Mouse (Mus musculus) intestine, embryonic 14.5 days (tissue): ENCODE results near the gene Klc3. TPM values are rescaled to one million over a fixed set of nuclear protein-coding genes. Genes with fewer than 3 reads are reported as not detected.
A peak's percentile ranks its signal among the peaks of the same experiment; 100 is the strongest.

ENCODE experiments used
- ATAC-seq: fragments of 200-750 bp; cut with Nextera tagmentation; replicated peaks from 2 replicates; pipeline ENCODE4 v1.8.0; 2017; ENCODE audit warnings: low read depth, moderate number of reproducible peaks, moderate TSS enrichment, moderate library complexity; ENCODE audit not compliant: low FRiP score, low TSS enrichment
- DNase-seq: peaks from one replicate; pipeline ENCODE4 v3.0.0-alpha.2; 2018; ENCODE audit warnings: low spot score
- H3K27ac ChIP-seq: fragments of 300-500 bp; sonication (generic); 2 replicates; pipeline ENCODE4 v1.5.1; 2014; ENCODE audit warnings: low read depth, mild to moderate bottlenecking, control low read depth
- H3K27me3 ChIP-seq: fragments of 300-500 bp; sonication (generic); replicated peaks from 2 replicates; pipeline ENCODE4 v1.6.1; 2014; ENCODE audit warnings: low read length, control low read depth; ENCODE audit not compliant: control insufficient read depth, insufficient read depth
- H3K36me3 ChIP-seq: fragments of 300-500 bp; sonication (generic); 2 replicates; pipeline ENCODE4 v1.6.1; 2014; ENCODE audit warnings: low read length, control low read depth; ENCODE audit not compliant: control insufficient read depth, insufficient read depth
- H3K4me1 ChIP-seq: fragments of 300-500 bp; sonication (generic); replicated peaks from 2 replicates; pipeline ENCODE4 v1.6.1; 2014; ENCODE audit warnings: low read length, control low read depth, mixed read lengths; ENCODE audit not compliant: control insufficient read depth, insufficient read depth
- H3K4me2 ChIP-seq: fragments of 300-500 bp; sonication (generic); 2 replicates; pipeline ENCODE4 v1.6.1; 2014; ENCODE audit warnings: low read length
- H3K4me3 ChIP-seq: fragments of 300-500 bp; sonication (generic); 2 replicates; pipeline ENCODE4 v1.5.1; 2014; ENCODE audit warnings: low read depth, low read length, control low read depth, mixed read lengths
- H3K9ac ChIP-seq: fragments of 300-500 bp; sonication (generic); 2 replicates; pipeline ENCODE4 v1.6.1; 2014; ENCODE audit warnings: mild to moderate bottlenecking, low read length
- H3K9me3 ChIP-seq: fragments of 300-500 bp; sonication (generic); 2 replicates; pipeline ENCODE4 v1.6.1; 2016; ENCODE audit warnings: low read length, control low read depth; ENCODE audit not compliant: control insufficient read depth
- WGBS: fragments of 180-500 bp; shearing (Covaris S2); extraction: QIAGEN DNeasy Blood & Tissue Kit; methylation state at CpG from one replicate; pipeline ENCODE4 v1.1.7; 2014; 5-methylcytosine and 5-hydroxymethylcytosine counted together
- polyA plus RNA-seq: library from polyadenylated mRNA; unstranded; fragments of >200 nt; fragmentation: Nextera tagmentation; extraction: Ambion mirVana; gene quantifications from 2 replicates; pipeline ENCODE4 v1.2.1, GENCODE M21; 2014

The Klc3 gene
- polyA plus RNA-seq, 1 experiment from 2014 or later, result 3.4 TPM

- Histone ChIP-seq H3K27me3 (no peaks in the 10 kb centered on the region), H3K27ac (no peak overlapping the region), H3K9me3 (no peaks in the 10 kb centered on the region), H3K9ac (no peak overlapping the region), H3K4me1 (no peaks in the 10 kb centered on the region), H3K36me3 (no peaks in the 10 kb centered on the region), H3K4me2 (no peak overlapping the region), H3K4me3 (no peak overlapping the region)
- ATAC-seq (no peak), DNase-seq (no peak)
- 85% methylated on average over 4 of the region's 4 CpGs for WGBS
These were observed 27.9 kb downstream of the Klc3 start for GRCm38 (mm10) chr7:19376019-19376418.

GRCm38 (mm10) chr7:19375368-19375767 lies 28.5 kb downstream of the Klc3 start:
- Histone ChIP-seq H3K9me3 (no peaks in the 10 kb centered on the region), H3K9ac (no peak overlapping the region), H3K27ac (no peak overlapping the region), H3K4me3 (no peak overlapping the region), H3K27me3 (no peaks in the 10 kb centered on the region), H3K36me3 (no peaks in the 10 kb centered on the region), H3K4me2 (no peak overlapping the region), H3K4me1 (no peaks in the 10 kb centered on the region)
- DNase-seq (no peak), ATAC-seq (no peak)
- 74% methylated on average over 18 of the region's 18 CpGs for WGBS

- H3K9me3 ChIP-seq, result no peaks in the 10 kb centered on the region
- H3K9ac ChIP-seq, result no peak overlapping the region
- H3K36me3 ChIP-seq, result no peaks in the 10 kb centered on the region
- H3K27ac ChIP-seq, result no peak overlapping the region
- H3K27me3 ChIP-seq, result peaks cover 5% of the 10 kb centered on the region; the same call in 1 of the 2 replicates
- H3K4me1 ChIP-seq, result no peaks in the 10 kb centered on the region
- 82% methylated on average over 2 of the region's 2 CpGs for WGBS
- no peak overlapping the region for H3K4me2 ChIP-seq
- no peak for DNase-seq
- ATAC-seq, result no peak
- no peak overlapping the region for H3K4me3 ChIP-seq
These were observed 30.5 kb downstream of the Klc3 start for GRCm38 (mm10) chr7:19373367-19373766.

- peak; percentile 84 for DNase-seq
- WGBS, result 17% methylated on average over 46 of the region's 46 CpGs
- H3K4me2 ChIP-seq, result peak overlapping the region; percentile 60
- H3K9me3 ChIP-seq, result no peaks in the 10 kb centered on the region
- peaks cover 5% of the 10 kb centered on the region; the same call in 1 of the 2 replicates for H3K27me3 ChIP-seq
- H3K9ac ChIP-seq, result peak overlapping the region; percentile 33
- no peaks in the 10 kb centered on the region for H3K36me3 ChIP-seq
- no peaks in the 10 kb centered on the region for H3K4me1 ChIP-seq
- H3K4me3 ChIP-seq, result peak overlapping the region; percentile 26
- H3K27ac ChIP-seq, result no peak overlapping the region
- ATAC-seq, result peak; percentile 69; the same call in 1 of the 2 replicates
These were observed 34.0 kb downstream of the Klc3 start for GRCm38 (mm10) chr7:19369823-19370425.

GRCm38 (mm10) chr7:19368380-19368779 lies 35.5 kb downstream of the Klc3 start:
- Histone ChIP-seq H3K27ac (no peak overlapping the region), H3K4me3 (no peak overlapping the region), H3K27me3 (peaks cover 5% of the 10 kb centered on the region; the same call in 1 of the 2 replicates), H3K4me2 (no peak overlapping the region), H3K36me3 (no peaks in the 10 kb centered on the region), H3K9me3 (no peaks in the 10 kb centered on the region), H3K9ac (no peak overlapping the region), H3K4me1 (no peaks in the 10 kb centered on the region)
- WGBS, result 23% methylated on average over 16 of the region's 16 CpGs
- no peak for ATAC-seq
- DNase-seq, result peak; percentile 66

- Histone ChIP-seq H3K36me3 (no peaks in the 10 kb centered on the region), H3K9me3 (no peaks in the 10 kb centered on the region), H3K4me1 (peaks cover 14% of the 10 kb centered on the region; the same call in 1 of the 2 replicates), H3K4me2 (no peak overlapping the region), H3K4me3 (no peak overlapping the region), H3K27me3 (peaks cover 5% of the 10 kb centered on the region; the same call in 1 of the 2 replicates), H3K9ac (no peak overlapping the region), H3K27ac (no peak overlapping the region)
- 72% methylated on average over 4 of the region's 4 CpGs for WGBS
- no peak for DNase-seq
- no peak for ATAC-seq
These were observed 38.5 kb downstream of the Klc3 start for GRCm38 (mm10) chr7:19365376-19365775.

- Histone ChIP-seq H3K4me3 (no peak overlapping the region), H3K36me3 (no peaks in the 10 kb centered on the region), H3K27me3 (peaks cover 3% of the 10 kb centered on the region; the same call in 1 of the 2 replicates), H3K4me1 (peaks cover 14% of the 10 kb centered on the region; the same call in 1 of the 2 replicates), H3K9me3 (no peaks in the 10 kb centered on the region), H3K4me2 (no peak overlapping the region), H3K9ac (no peak overlapping the region), H3K27ac (no peak overlapping the region)
- DNase-seq (peak; percentile 88), ATAC-seq (peak; percentile 13; the same call in 1 of the 2 replicates)
- WGBS, result 5% methylated on average over 18 of the region's 18 CpGs
These were observed 40.0 kb downstream of the Klc3 start for GRCm38 (mm10) chr7:19363881-19364280.

- Histone ChIP-seq H3K27ac (no peak overlapping the region), H3K4me2 (0 out of 2 replicates have a peak overlapping the region, but pooled peaks have one; percentile 98), H3K27me3 (no peaks in the 10 kb centered on the region), H3K4me1 (peaks cover 22% of the 10 kb centered on the region), H3K36me3 (peaks cover 9% of the 10 kb centered on the region), H3K9me3 (no peaks in the 10 kb centered on the region), H3K4me3 (no peak overlapping the region), H3K9ac (no peak overlapping the region)
- DNase-seq (no peak), ATAC-seq (no peak)
- 58% methylated on average over 4 of the region's 4 CpGs for WGBS
These were observed 41.6 kb downstream of the Klc3 start for GRCm38 (mm10) chr7:19362276-19362675.

GRCm38 (mm10) chr7:19361720-19362119 lies 42.2 kb downstream of the Klc3 start:
- H3K4me2 ChIP-seq, result peak overlapping the region; percentile 98
- 10% methylated on average over 16 of the region's 16 CpGs for WGBS
- DNase-seq (peak; percentile 89), ATAC-seq (no peak)
- no peaks in the 10 kb centered on the region for H3K9me3 ChIP-seq
- H3K4me1 ChIP-seq, result peaks cover 22% of the 10 kb centered on the region
- H3K9ac ChIP-seq, result peak overlapping the region; percentile 44
- H3K36me3 ChIP-seq, result peaks cover 13% of the 10 kb centered on the region
- H3K27me3 ChIP-seq, result no peaks in the 10 kb centered on the region
- H3K27ac ChIP-seq, result no peak overlapping the region
- peak overlapping the region; percentile 71 for H3K4me3 ChIP-seq
